Mouse (Mus musculus) heart, embryonic 12.5 days (tissue): ENCODE data around the gene Ccnd3. TPM values are rescaled to one million over a fixed set of nuclear protein-coding genes. Genes with fewer than 3 reads are reported as not detected.

Experiments
- ATAC-seq: fragments of 200-750 bp; cut with Nextera tagmentation; 2 replicates; pipeline ENCODE4 v1.8.0; 2017; ENCODE audit warnings: moderate TSS enrichment, moderate library complexity; ENCODE audit not compliant: insufficient number of reproducible peaks, low FRiP score
- H3K27ac ChIP-seq: fragments of 300-500 bp; sonication (generic); 2 replicates; pipeline ENCODE4 v1.5.1; 2016; ENCODE audit warnings: mild to moderate bottlenecking, moderate library complexity; ENCODE audit not compliant: poor library complexity, severe bottlenecking
- H3K27me3 ChIP-seq: fragments of 300-500 bp; sonication (generic); replicated peaks from 2 replicates; pipeline ENCODE4 v1.6.1; 2016; ENCODE audit warnings: mild to moderate bottlenecking, moderate library complexity
- H3K36me3 ChIP-seq: fragments of 300-500 bp; sonication (generic); 2 replicates; pipeline ENCODE4 v1.6.1; 2016; ENCODE audit warnings: mild to moderate bottlenecking, moderate library complexity
- H3K4me1 ChIP-seq: fragments of 300-500 bp; sonication (generic); replicated peaks from 2 replicates; pipeline ENCODE4 v1.6.1; 2016; ENCODE audit warnings: mild to moderate bottlenecking
- H3K4me2 ChIP-seq: fragments of 300-500 bp; sonication (generic); 2 replicates; pipeline ENCODE4 v1.6.1; 2016; ENCODE audit warnings: mild to moderate bottlenecking, moderate library complexity
- H3K4me3 ChIP-seq: fragments of 300-500 bp; sonication (generic); 2 replicates; pipeline ENCODE4 v1.5.1; 2016; ENCODE audit warnings: mild to moderate bottlenecking
- H3K9ac ChIP-seq: fragments of 300-500 bp; sonication (generic); 2 replicates; pipeline ENCODE4 v1.6.1; 2016; ENCODE audit warnings: mild to moderate bottlenecking, moderate library complexity
- H3K9me3 ChIP-seq: fragments of 300-500 bp; sonication (generic); replicated peaks from 2 replicates; pipeline ENCODE4 v1.6.1; 2016; ENCODE audit warnings: mild to moderate bottlenecking, moderate library complexity
- WGBS: fragments of 180-500 bp; shearing (Covaris S2); methylation state at CpG from one replicate; pipeline ENCODE4 v1.1.7; 2016; 5-methylcytosine and 5-hydroxymethylcytosine counted together
- polyA plus RNA-seq: library from polyadenylated mRNA; unstranded; fragments of >200 nt; fragmentation: Nextera tagmentation; extraction: Ambion mirVana; gene quantifications from 2 replicates; pipeline ENCODE4 v1.2.1, GENCODE M21; 2016

Gene Ccnd3
- polyA plus RNA-seq, 1 experiment from 2014 or later = 533 TPM

DNA sequence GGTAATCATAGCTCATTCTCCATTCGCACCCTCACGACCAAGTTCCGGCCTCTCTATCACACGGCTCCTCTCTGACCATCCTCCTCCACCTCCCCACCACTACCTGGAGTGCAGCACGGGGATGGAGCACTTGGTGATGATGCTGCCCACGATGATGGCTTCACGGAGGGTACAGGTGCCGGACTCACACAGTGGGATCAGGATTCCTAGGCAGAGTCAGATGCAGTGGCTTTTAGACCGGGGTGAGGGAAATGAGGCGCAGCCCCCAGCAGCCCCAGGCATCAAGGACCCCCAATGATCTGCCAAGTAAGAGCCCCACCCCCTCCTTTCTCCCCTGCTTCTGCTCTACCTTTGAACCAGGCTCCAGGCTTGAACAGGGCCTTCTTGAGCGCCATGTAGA is 97.4 kb downstream of the Ccnd3 start:
- 93% methylated on average over 11 of the region's 11 CpGs for WGBS
- H3K27me3 ChIP-seq = no peaks in the 10 kb centered on the region
- no peak overlapping the region for H3K4me3 ChIP-seq
- peaks cover 93% of the 10 kb centered on the region for H3K36me3 ChIP-seq
- H3K4me1 ChIP-seq = peaks cover 19% of the 10 kb centered on the region
- H3K9me3 ChIP-seq = no peaks in the 10 kb centered on the region
- H3K9ac ChIP-seq = no peak overlapping the region
- H3K4me2 ChIP-seq = no peak overlapping the region
- ATAC-seq = no peak
- H3K27ac ChIP-seq = no peak overlapping the region

DNA sequence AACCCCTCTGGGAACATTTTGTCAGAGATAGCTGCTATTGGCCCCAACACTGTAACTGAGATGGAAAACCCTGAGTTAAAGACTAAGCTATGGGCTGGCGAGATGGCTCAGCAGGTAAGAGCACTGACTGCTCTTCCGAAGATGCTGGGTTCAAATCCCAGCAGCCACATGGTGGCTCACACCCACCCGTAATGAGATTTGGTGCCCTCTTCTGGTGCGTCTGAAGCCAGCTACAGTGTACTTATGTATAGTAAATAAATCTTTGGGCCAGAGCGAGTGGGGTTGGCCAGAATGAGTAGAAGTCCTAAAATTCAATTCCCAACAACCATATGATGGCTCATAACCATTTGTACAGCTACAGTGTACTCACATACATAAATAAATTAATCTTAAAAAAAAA is 101.4 kb downstream of the Ccnd3 start:
- no peak overlapping the region for H3K4me3 ChIP-seq
- no peak overlapping the region for H3K9ac ChIP-seq
- H3K9me3 ChIP-seq = no peaks in the 10 kb centered on the region
- ATAC-seq = no peak
- no peaks in the 10 kb centered on the region for H3K27me3 ChIP-seq
- peaks cover 10% of the 10 kb centered on the region for H3K4me1 ChIP-seq
- no peak overlapping the region for H3K27ac ChIP-seq
- 73% methylated on average over 5 of the region's 5 CpGs for WGBS
- no peak overlapping the region for H3K4me2 ChIP-seq
- peaks cover 69% of the 10 kb centered on the region for H3K36me3 ChIP-seq

DNA sequence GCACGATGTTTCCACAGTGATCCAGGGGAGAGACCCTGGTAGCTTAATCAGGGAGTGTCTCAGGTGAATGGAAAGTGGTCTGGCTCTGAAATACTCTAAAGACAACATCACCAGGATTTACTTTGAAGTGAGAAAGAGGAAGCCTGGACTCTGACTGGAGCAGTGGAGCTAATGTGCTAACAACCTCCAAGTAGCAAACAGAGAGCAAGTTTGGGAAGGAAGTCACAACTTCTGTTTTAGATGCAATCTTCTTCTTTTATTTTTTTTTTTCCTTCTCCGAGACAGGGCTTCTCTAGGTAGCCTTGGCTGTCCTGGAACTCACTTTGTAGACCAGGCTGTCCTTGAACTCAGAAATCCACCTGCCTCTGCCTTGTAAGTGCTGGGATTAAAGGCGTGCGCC is 104.3 kb downstream of the Ccnd3 start:
- Histone ChIP-seq H3K4me3 (no peak overlapping the region), H3K9me3 (no peaks in the 10 kb centered on the region), H3K4me2 (no peak overlapping the region; the same call in 1 of the 2 replicates), H3K9ac (no peak overlapping the region), H3K4me1 (peaks cover 22% of the 10 kb centered on the region), H3K36me3 (peaks cover 52% of the 10 kb centered on the region), H3K27me3 (no peaks in the 10 kb centered on the region), H3K27ac (no peak overlapping the region)
- no peak for ATAC-seq
- WGBS = 86% methylated on average over 4 of the region's 4 CpGs

DNA sequence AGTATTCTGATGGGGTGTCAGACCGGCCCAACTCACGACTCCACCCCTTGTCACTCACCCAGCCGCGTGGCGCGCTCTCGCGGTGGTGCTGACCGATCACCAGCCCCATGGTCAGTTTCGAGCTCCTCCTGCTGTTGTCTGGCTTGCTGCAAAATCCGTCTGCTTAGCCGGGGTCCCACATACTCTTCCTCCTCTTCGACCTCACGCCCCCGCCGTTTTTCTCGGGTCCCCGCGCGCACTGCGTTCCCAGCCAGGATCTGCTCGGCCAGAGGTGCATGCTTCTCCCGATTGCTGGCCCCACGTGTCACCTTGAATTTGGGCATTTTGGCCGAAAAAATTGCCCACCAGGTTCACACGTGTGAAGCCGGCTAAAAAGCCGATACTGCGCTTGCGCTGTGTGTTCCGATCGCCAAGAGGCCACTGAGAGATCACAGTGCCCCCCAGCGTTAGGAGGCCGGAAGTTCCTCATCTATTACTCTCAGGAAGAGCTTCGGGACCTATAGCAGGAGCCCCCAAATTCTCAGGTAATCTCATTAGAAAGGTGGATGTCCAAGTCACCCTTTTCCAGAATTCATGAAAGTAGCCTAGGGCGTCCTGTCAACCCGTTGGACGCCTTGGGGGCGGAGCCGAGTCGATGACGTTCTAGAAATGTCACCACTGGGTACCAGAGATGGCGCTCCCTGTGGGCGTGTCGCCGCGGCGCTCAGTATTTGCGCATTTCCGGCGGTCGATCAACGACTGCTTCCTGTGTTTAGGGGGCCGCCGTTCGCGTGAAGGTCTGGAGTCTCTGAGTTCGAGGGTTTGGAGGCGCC is 106.2 kb downstream of the Ccnd3 start, which contains the start of the genes Bysl, Med20 and Gm20517:
Gene Bysl, minus strand, starts transcription at position 644 of the 812 bp plus-strand sequence.
Gene Med20, plus strand, starts transcription at position 734 of the 812 bp plus-strand sequence.
Gene Gm20517, plus strand, starts transcription at position 741 of the 812 bp plus-strand sequence.
- peak within 1 kb of the TSS; percentile 84 for H3K4me3 ChIP-seq
- peak within 1 kb of the TSS; percentile 94 for H3K4me2 ChIP-seq
- peaks cover 49% of the 10 kb centered on the region for H3K36me3 ChIP-seq
- ATAC-seq = peak; percentile 93
- peak within 1 kb of the TSS; percentile 44 for H3K27ac ChIP-seq
- H3K4me1 ChIP-seq = peaks cover 22% of the 10 kb centered on the region
- H3K9me3 ChIP-seq = no peaks in the 10 kb centered on the region
- peak within 1 kb of the TSS; percentile 93 for H3K9ac ChIP-seq
- H3K27me3 ChIP-seq = no peaks in the 10 kb centered on the region
- WGBS = under 1% methylated on average over 59 of the region's 59 CpGs

DNA sequence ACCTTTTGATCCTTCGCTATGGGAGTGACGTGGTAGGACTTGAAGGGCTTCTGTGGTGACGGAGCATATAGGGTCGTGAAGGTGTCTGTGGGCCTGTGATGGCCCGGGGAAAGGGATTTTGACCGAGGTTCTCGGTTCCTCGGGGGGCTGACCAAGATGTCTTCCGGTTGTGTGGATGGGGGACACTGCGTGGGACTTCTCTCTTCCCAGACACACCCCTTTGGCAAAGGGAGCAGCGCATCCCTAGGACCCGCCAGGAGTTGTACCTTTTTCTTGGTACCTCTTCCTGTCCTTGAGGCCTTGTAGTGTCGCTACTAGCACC is 106.8 kb downstream of the Ccnd3 start:
- under 1% methylated on average over 13 of the region's 13 CpGs for WGBS
- H3K36me3 ChIP-seq = peaks cover 46% of the 10 kb centered on the region
- no peaks in the 10 kb centered on the region for H3K27me3 ChIP-seq
- peak overlapping the region; percentile 93 for H3K9ac ChIP-seq
- H3K4me2 ChIP-seq = peak overlapping the region; percentile 94
- H3K4me1 ChIP-seq = peaks cover 22% of the 10 kb centered on the region
- H3K27ac ChIP-seq = no peak overlapping the region; the same call in 1 of the 2 replicates
- ATAC-seq = no peak
- H3K4me3 ChIP-seq = peak overlapping the region; percentile 84
- no peaks in the 10 kb centered on the region for H3K9me3 ChIP-seq

DNA sequence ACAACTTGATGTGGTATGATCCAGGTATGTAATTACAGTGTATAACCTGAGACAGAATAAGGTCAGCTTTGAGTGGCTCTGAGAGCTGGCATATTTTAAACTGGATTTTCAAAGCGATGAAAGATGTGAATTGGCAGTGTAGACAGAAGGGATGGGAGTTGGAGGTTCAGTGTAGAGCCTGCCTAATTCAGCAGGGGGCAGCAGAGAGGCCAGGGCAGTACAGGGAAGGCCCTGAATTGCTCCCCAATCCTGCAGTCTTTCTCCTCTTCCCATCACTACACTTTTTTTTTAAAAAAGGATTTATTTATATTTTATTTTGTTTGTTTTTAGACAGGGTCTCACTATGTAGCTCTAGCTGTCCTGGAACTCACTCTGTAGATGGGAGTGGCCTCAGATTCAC is 109.2 kb downstream of the Ccnd3 start:
- peaks cover 44% of the 10 kb centered on the region for H3K36me3 ChIP-seq
- WGBS = 86% methylated on average over 1 of the region's 1 CpGs
- no peaks in the 10 kb centered on the region for H3K9me3 ChIP-seq
- peaks cover 22% of the 10 kb centered on the region for H3K4me1 ChIP-seq
- no peak overlapping the region for H3K27ac ChIP-seq
- H3K9ac ChIP-seq = no peak overlapping the region
- no peaks in the 10 kb centered on the region for H3K27me3 ChIP-seq
- no peak overlapping the region for H3K4me3 ChIP-seq
- ATAC-seq = no peak
- no peak overlapping the region for H3K4me2 ChIP-seq

DNA sequence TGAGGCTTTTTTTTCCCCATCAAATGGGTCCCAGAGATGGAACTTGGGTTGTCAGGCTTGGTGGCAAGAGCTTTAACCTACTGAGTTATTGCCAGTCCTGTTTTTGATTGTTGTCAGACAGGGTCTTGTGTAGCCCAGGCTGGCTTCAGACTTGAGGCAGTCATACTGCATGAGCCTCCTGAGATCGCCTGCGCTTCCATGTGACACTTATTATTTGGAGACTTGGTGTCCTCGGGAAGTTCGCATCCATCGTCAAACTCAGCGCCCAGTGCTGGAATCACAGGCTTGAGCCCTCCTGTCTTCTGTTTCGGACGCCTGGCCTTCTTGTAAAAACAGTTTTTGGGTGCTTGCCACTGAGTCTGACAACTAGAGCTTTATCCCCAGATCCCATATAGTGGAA is 111.3 kb downstream of the Ccnd3 start:
- no peak overlapping the region for H3K9ac ChIP-seq
- 93% methylated on average over 8 of the region's 8 CpGs for WGBS
- peaks cover 55% of the 10 kb centered on the region for H3K36me3 ChIP-seq
- H3K4me1 ChIP-seq = peaks cover 12% of the 10 kb centered on the region
- no peak overlapping the region for H3K4me3 ChIP-seq
- H3K9me3 ChIP-seq = no peaks in the 10 kb centered on the region
- no peak overlapping the region for H3K27ac ChIP-seq
- no peaks in the 10 kb centered on the region for H3K27me3 ChIP-seq
- no peak for ATAC-seq
- no peak overlapping the region for H3K4me2 ChIP-seq

DNA sequence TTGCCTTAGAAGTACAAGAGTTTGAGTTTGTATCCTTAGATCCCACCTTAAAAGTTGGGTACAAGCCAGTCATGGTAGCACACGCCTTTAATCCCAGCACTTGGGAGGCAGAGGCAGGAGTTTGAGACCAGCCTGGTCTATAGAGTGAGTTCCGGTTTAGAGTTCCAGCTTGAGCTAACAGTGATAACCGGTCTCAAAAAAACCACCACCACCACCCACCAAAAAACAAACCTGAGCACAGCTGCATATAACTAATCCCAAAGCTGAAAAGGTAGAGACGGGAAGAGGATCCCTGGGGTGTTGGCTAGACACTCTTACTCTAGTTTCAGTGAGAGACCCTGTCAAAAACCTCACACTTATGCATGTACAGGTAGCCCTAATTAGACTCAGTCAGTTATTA is 111.8 kb downstream of the Ccnd3 start:
- Histone ChIP-seq H3K9ac (no peak overlapping the region), H3K27ac (no peak overlapping the region), H3K4me2 (no peak overlapping the region), H3K27me3 (no peaks in the 10 kb centered on the region), H3K4me3 (no peak overlapping the region), H3K4me1 (peaks cover 12% of the 10 kb centered on the region), H3K36me3 (peaks cover 58% of the 10 kb centered on the region), H3K9me3 (no peaks in the 10 kb centered on the region)
- ATAC-seq = no peak
- WGBS = 79% methylated on average over 4 of the region's 4 CpGs

DNA sequence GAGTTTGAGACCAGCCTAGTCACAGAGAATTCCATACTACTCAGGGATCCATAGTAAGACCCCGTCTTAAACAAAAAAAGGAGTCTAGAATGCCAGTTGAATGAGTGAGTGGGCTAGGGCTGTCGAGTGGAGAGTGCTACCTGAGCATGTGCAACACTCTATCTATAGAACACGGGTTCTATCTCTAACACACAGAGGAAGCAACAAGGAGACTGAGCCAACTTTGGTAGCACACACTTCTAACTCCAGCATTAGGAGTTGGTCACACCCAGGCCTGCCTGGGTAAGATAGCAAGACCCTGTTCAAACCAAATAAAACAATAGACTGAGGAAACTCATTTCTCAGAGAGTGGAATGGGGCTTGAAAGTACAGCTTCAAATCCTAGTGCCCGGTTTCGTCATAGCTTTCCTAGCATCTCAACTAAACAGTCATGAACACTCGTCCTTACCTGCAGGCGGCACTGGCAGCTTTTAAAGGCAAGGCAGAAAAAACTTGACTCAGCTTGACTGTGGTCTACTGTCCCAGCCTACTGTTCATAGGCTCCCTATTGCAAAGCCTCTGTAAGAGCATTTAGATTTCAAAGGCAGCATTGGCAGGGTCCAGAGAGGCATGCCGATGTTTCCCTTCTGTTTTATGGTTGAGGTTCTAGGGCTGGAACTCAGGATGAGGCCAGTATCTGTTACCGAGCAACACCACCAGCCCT is 112.9 kb downstream of the Ccnd3 start:
- no peaks in the 10 kb centered on the region for H3K27me3 ChIP-seq
- peak; percentile 72 for ATAC-seq
- no peak overlapping the region for H3K9ac ChIP-seq
- H3K9me3 ChIP-seq = no peaks in the 10 kb centered on the region
- H3K27ac ChIP-seq = no peak overlapping the region
- WGBS = 85% methylated on average over 9 of the region's 9 CpGs
- peaks cover 3% of the 10 kb centered on the region for H3K4me1 ChIP-seq
- no peak overlapping the region for H3K4me2 ChIP-seq
- H3K36me3 ChIP-seq = peaks cover 68% of the 10 kb centered on the region
- H3K4me3 ChIP-seq = no peak overlapping the region

DNA sequence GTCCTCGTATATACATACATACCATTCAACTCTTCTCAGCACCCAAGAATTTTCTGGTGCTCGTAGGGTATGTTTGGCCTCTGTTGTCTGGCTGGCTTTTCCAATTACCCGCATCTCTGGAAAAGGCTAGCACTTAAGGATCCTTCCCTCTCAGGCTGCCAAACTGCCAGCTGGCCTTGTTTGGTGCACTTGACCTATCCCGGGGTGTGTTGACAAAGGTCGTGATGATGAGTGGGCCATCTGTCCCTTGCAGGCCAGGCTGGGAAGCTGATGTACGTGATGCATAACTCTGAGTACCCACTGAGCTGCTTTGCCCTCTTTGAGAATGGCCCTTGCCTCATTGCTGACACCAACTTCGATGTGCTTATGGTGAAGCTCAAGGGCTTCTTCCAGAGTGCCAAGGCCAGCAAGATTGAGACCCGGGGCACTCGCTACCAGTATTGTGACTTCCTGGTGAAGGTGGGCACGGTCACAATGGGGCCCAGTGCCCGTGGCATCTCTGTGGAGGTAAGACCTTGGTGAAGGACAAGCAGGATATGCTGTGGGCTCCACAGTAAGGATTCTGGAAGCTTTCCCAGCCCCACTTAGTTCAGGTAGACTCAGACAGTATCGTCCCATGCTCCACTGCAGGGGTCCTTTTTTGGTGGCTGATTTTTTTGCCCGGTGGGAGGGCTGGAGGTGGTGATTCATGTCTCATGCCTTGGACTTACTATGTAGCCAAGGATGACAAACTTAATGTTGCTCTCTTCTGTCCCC is 113.9 kb downstream of the Ccnd3 start:
- Histone ChIP-seq H3K27ac (no peak overlapping the region), H3K36me3 (peaks cover 76% of the 10 kb centered on the region), H3K9me3 (no peaks in the 10 kb centered on the region), H3K4me1 (no peaks in the 10 kb centered on the region), H3K4me2 (no peak overlapping the region), H3K9ac (no peak overlapping the region), H3K27me3 (no peaks in the 10 kb centered on the region), H3K4me3 (no peak overlapping the region)
- WGBS = 87% methylated on average over 13 of the region's 13 CpGs
- no peak for ATAC-seq
